Mouse (Mus musculus) midbrain, postnatal 0 days (tissue): ENCODE measurements around the gene Casc1. TPM values are rescaled to one million over a fixed set of nuclear protein-coding genes. Genes with fewer than 3 reads are reported as not detected.
A peak's percentile ranks its signal among the peaks of the same experiment; 100 is the strongest.

Experiments
- ATAC-seq: fragments of 200-750 bp; cut with Nextera tagmentation; 2 replicates; pipeline ENCODE4 v1.8.0; 2017; ENCODE audit warnings: moderate number of reproducible peaks, mild to moderate bottlenecking, moderate TSS enrichment, moderate library complexity; ENCODE audit not compliant: low FRiP score
- DNase-seq: peaks from one replicate; pipeline ENCODE4 v3.0.0-alpha.2; 2015; ENCODE audit warnings: low spot score
- H3K27ac ChIP-seq: fragments of 300-500 bp; sonication (generic); 2 replicates; pipeline ENCODE4 v1.5.1; 2014; ENCODE audit warnings: low read depth, mild to moderate bottlenecking, low read length, mixed read lengths
- H3K27me3 ChIP-seq: fragments of 300-500 bp; sonication (generic); 2 replicates; pipeline ENCODE4 v1.6.1; 2014; ENCODE audit warnings: low read length, control low read depth, mixed read lengths; ENCODE audit not compliant: insufficient read depth
- H3K36me3 ChIP-seq: fragments of 300-500 bp; sonication (generic); 2 replicates; pipeline ENCODE4 v1.6.1; 2014; ENCODE audit warnings: low read length, control low read depth, mixed read lengths; ENCODE audit not compliant: insufficient read depth
- H3K4me1 ChIP-seq: fragments of 300-500 bp; sonication (generic); 2 replicates; pipeline ENCODE4 v1.6.1; 2014; ENCODE audit warnings: mild to moderate bottlenecking, control low read depth, antibody characterized with exemption, low read length, mixed read lengths; ENCODE audit not compliant: insufficient read depth
- H3K4me2 ChIP-seq: fragments of 300-500 bp; sonication (generic); 2 replicates; pipeline ENCODE4 v1.6.1; 2014; ENCODE audit warnings: low read depth, mild to moderate bottlenecking, low read length, mixed read lengths; ENCODE audit not compliant: poor library complexity, severe bottlenecking
- H3K4me3 ChIP-seq: fragments of 300-500 bp; sonication (generic); 2 replicates; pipeline ENCODE4 v1.5.1; 2014; ENCODE audit warnings: low read depth, mild to moderate bottlenecking, low read length, moderate library complexity
- H3K9ac ChIP-seq: fragments of 300-500 bp; sonication (generic); replicated peaks from 2 replicates; pipeline ENCODE4 v1.6.1; 2014; ENCODE audit warnings: mild to moderate bottlenecking, low read length, moderate library complexity, mixed read lengths; ENCODE audit not compliant: poor library complexity, severe bottlenecking
- H3K9me3 ChIP-seq: fragments of 300-500 bp; sonication (generic); 2 replicates; pipeline ENCODE4 v1.6.1; 2016; ENCODE audit warnings: low read length, control low read depth
- CTCF ChIP-seq: IDR thresholded peaks from 2 replicates; pipeline ENCODE4 v1.5.1; 2016; ENCODE audit warnings: antibody characterized with exemption, mild to moderate bottlenecking
- WGBS: fragments of 180-500 bp; shearing (Covaris S2); extraction: QIAGEN DNeasy Blood & Tissue Kit; methylation state at CpG from one replicate; pipeline ENCODE4 v1.1.7; 2014; 5-methylcytosine and 5-hydroxymethylcytosine counted together
- polyA plus RNA-seq: library from polyadenylated mRNA; unstranded; fragments of >200 nt; fragmentation: Nextera tagmentation; extraction: Ambion mirVana; gene quantifications from 2 replicates; pipeline ENCODE4 v1.2.1, GENCODE M21; 2015
- total RNA-seq: library from RNA; depleted of rRNA; stranded (reverse); fragments of >200 nt; gene quantifications from 2 replicates; pipeline ENCODE4 v1.2.3, GENCODE M21; 2014

Casc1 gene
- total and polyA plus RNA-seq, 2 experiments from 2014 or later: 0.58 to 2.2 TPM

GRCm38 (mm10) chr6:145249291-145250184 is 38.7 kb upstream of the Casc1 start:
- ATAC-seq (peak; percentile 70), DNase-seq (peak; percentile 16)
- no peak for TF ChIP-seq CTCF
- no peaks in the 10 kb centered on the region for H3K9me3 ChIP-seq
- peaks cover 4% of the 10 kb centered on the region; the same call in 1 of the 2 replicates for H3K4me1 ChIP-seq
- H3K36me3 ChIP-seq: peaks cover 3% of the 10 kb centered on the region; the same call in 1 of the 2 replicates
- H3K27me3 ChIP-seq: no peaks in the 10 kb centered on the region
- peak overlapping the region; percentile 95 for H3K4me3 ChIP-seq
- peak overlapping the region; percentile 88 for H3K9ac ChIP-seq
- H3K4me2 ChIP-seq: peak overlapping the region; percentile 87
- H3K27ac ChIP-seq: peak overlapping the region; percentile 87
- under 1% methylated on average over 62 of the region's 124 CpGs for WGBS

GRCm38 (mm10) chr6:145247886-145248285 is 37.1 kb upstream of the Casc1 start:
- ATAC-seq: no peak

GRCm38 (mm10) chr6:145246841-145247240 is 36.0 kb upstream of the Casc1 start:
- Histone ChIP-seq H3K9me3 (no peaks in the 10 kb centered on the region), H3K4me2 (no peak overlapping the region), H3K36me3 (peaks cover 3% of the 10 kb centered on the region; the same call in 1 of the 2 replicates), H3K4me3 (no peak overlapping the region), H3K27ac (no peak overlapping the region), H3K9ac (no peak overlapping the region), H3K27me3 (no peaks in the 10 kb centered on the region), H3K4me1 (peaks cover 4% of the 10 kb centered on the region; the same call in 1 of the 2 replicates)
- ATAC-seq (no peak), DNase-seq (no peak)
- WGBS: 90% methylated on average over 5 of the region's 5 CpGs
- no peak for TF ChIP-seq CTCF

More at GRCm38 (mm10) chr6:145247886-145248285, 37.1 kb upstream of the Casc1 start:
- H3K27ac ChIP-seq: no peak overlapping the region
- peaks cover 4% of the 10 kb centered on the region; the same call in 1 of the 2 replicates for H3K4me1 ChIP-seq
- WGBS: 60% methylated on average over 3 of the region's 3 CpGs
- DNase-seq: no peak
- H3K9me3 ChIP-seq: no peaks in the 10 kb centered on the region
- no peaks in the 10 kb centered on the region for H3K27me3 ChIP-seq
- no peak for TF ChIP-seq CTCF
- H3K9ac ChIP-seq: no peak overlapping the region
- peaks cover 3% of the 10 kb centered on the region; the same call in 1 of the 2 replicates for H3K36me3 ChIP-seq
- peak overlapping the region; percentile 6 for H3K4me3 ChIP-seq
- peak overlapping the region; percentile 36 for H3K4me2 ChIP-seq

GRCm38 (mm10) chr6:145242521-145242920 is 31.7 kb upstream of the Casc1 start:
- WGBS: 49% methylated on average over 1 of the region's 1 CpGs
- TF ChIP-seq CTCF: peak; percentile 76
- no peaks in the 10 kb centered on the region for H3K9me3 ChIP-seq
- no peak overlapping the region for H3K4me2 ChIP-seq
- H3K27ac ChIP-seq: no peak overlapping the region
- DNase-seq (peak; percentile 42), ATAC-seq (no peak)
- H3K4me1 ChIP-seq: no peaks in the 10 kb centered on the region
- H3K4me3 ChIP-seq: no peak overlapping the region
- H3K36me3 ChIP-seq: peaks cover 8% of the 10 kb centered on the region; the same call in 1 of the 2 replicates
- H3K9ac ChIP-seq: no peak overlapping the region
- H3K27me3 ChIP-seq: no peaks in the 10 kb centered on the region

- no peak overlapping the region for H3K4me3 ChIP-seq
- H3K27ac ChIP-seq: no peak overlapping the region
- WGBS: 92% methylated on average over 6 of the region's 6 CpGs
- no peaks in the 10 kb centered on the region for H3K4me1 ChIP-seq
- DNase-seq: no peak
- H3K9ac ChIP-seq: no peak overlapping the region
- H3K9me3 ChIP-seq: no peaks in the 10 kb centered on the region
- no peak for TF ChIP-seq CTCF
- H3K36me3 ChIP-seq: peaks cover 8% of the 10 kb centered on the region; the same call in 1 of the 2 replicates
- H3K4me2 ChIP-seq: no peak overlapping the region
- no peak for ATAC-seq
- H3K27me3 ChIP-seq: no peaks in the 10 kb centered on the region
Observed at GRCm38 (mm10) chr6:145240285-145240684, 29.5 kb upstream of the Casc1 start.

GRCm38 (mm10) chr6:145237148-145237547 is 26.3 kb upstream of the Casc1 start:
- Histone ChIP-seq H3K9ac (no peak overlapping the region), H3K4me2 (no peak overlapping the region), H3K4me3 (no peak overlapping the region), H3K36me3 (peaks cover 5% of the 10 kb centered on the region; the same call in 1 of the 2 replicates), H3K27me3 (no peaks in the 10 kb centered on the region), H3K4me1 (no peaks in the 10 kb centered on the region), H3K27ac (no peak overlapping the region), H3K9me3 (no peaks in the 10 kb centered on the region)
- TF ChIP-seq CTCF: no peak
- WGBS: 81% methylated on average over 4 of the region's 4 CpGs
- no peak for ATAC-seq
- no peak for DNase-seq
